Mouse (Mus musculus): Measurements from ENCODE around the gene Mettl21a. TPM values are rescaled to one million over a fixed set of nuclear protein-coding genes. Genes with fewer than 3 reads are reported as not detected.

Mettl21a gene
- total and polyA plus RNA-seq, 3 experiments = 18.4 to 38.8 (median 25.7) TPM

DNA sequence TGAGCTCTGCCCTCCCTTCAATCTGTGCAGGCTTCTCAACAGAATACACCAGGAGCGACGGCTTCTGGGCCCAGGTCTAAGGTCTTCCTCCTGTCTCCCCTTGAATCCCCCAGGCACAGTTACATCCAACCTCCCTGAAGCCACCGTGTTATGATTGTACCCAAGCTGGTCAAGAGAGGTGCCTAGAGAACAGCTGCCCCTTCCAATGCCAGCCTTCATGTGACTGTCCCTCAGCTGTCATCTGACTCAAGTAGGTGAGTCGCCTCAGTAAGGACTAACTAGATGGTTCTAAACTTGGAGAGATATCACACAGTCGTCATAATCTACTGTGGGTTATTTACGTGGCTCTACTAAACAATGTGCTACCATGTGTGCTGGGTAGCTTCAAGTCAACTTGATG is 36.7 kb upstream of the Mettl21a start:
- in situ Hi-C loops (cut with MboI; ENCODE audit: low pct_ligation_motif_present, low pct_unique_long_range_greater_than_20kb, low sequenced_read_pairs) (no loop called here), dilution Hi-C loops (cut with MboI; ENCODE audit: extremely low pct_ligation_motif_present, extremely low pct_unique_long_range_greater_than_20kb, low sequenced_read_pairs) (no loop called here)
- H3K4me3 ChIP-seq (replicated peaks in 1 of 3; ENCODE audit: low read depth in 2 of 3, low read length in 2 of 3, poor library complexity in 1 of 3) = no peak overlapping the region
- H3K27me3 ChIP-seq (replicated peaks) = no peaks in the 10 kb centered on the region
- H3K36me3 ChIP-seq (replicated peaks in 1 of 2; ENCODE audit: control insufficient read depth in 1 of 2, insufficient read depth in 1 of 2, low read length in 1 of 2) = no peaks in the 10 kb centered on the region
- no peak for DNase-seq (ENCODE audit: extremely low read depth)
- H3K9me3 ChIP-seq (replicated peaks; ENCODE audit: low read length) = no peaks in the 10 kb centered on the region
- H3K9ac ChIP-seq (ENCODE audit: insufficient read depth, low read depth) = no peak overlapping the region
- no peak overlapping the region for H3K4me2 ChIP-seq (ENCODE audit: insufficient read depth, low read depth, poor library complexity, severe bottlenecking)
- peaks cover 0 to 2% of the 10 kb centered on the region in 2 experiments; a peak in 1 of 4 replicates for H3K4me1 ChIP-seq (ENCODE audit: control insufficient read depth in 1 of 2, insufficient read depth in 2 of 2)
- no peak overlapping the region for H3K27ac ChIP-seq (ENCODE audit: insufficient read depth, low read depth)
- no peak for TF ChIP-seq ZKSCAN1 (IDR thresholded peaks at IDR 0.05; ENCODE audit: borderline replicate concordance, low read depth, low read length)
- no peak for TF ChIP-seq PAX5 (IDR thresholded peaks at IDR 0.05; ENCODE audit: low read length)
- no peak for TF ChIP-seq NRF1 (IDR thresholded peaks at IDR 0.05; ENCODE audit: low read depth, low read length)
- no peak for TF ChIP-seq ZMIZ1 (IDR thresholded peaks at IDR 0.05; ENCODE audit: low read depth, low read length)
- TF ChIP-seq MAFK (IDR thresholded peaks at IDR 0.05; ENCODE audit: insufficient replicate concordance, low read length) = no peak
- TF ChIP-seq EP300 (IDR thresholded peaks at IDR 0.05; ENCODE audit: low read length) = no peak
- no peak for TF ChIP-seq CTCF (conservative IDR thresholded peaks at IDR 0.05 in 1 of 2, IDR thresholded peaks at IDR 0.05 in 1 of 2; ENCODE audit: low read depth in 2 of 2, low read length in 2 of 2)
- TF ChIP-seq KAT2A (IDR thresholded peaks at IDR 0.05; ENCODE audit: insufficient replicate concordance, low read length) = no peak
- no peak for TF ChIP-seq POLR2AphosphoS2 (IDR thresholded peaks at IDR 0.05; ENCODE audit: low read depth, low read length)
- no peak for TF ChIP-seq E2F4 (IDR thresholded peaks at IDR 0.05; ENCODE audit: insufficient replicate concordance, low read depth, low read length)
- no peak for TF ChIP-seq JUND (conservative IDR thresholded peaks at IDR 0.05; ENCODE audit: low read depth, low read length)
- no peak for TF ChIP-seq MAZ (IDR thresholded peaks at IDR 0.05; ENCODE audit: low read depth, low read length)
- TF ChIP-seq CHD2 (IDR thresholded peaks at IDR 0.05; ENCODE audit: low read length) = no peak
- no peak for TF ChIP-seq UBTF (IDR thresholded peaks at IDR 0.05; ENCODE audit: low read depth, low read length)
- no peak for TF ChIP-seq SIN3A (IDR thresholded peaks at IDR 0.05; ENCODE audit: low read length)
- TF ChIP-seq NELFE (IDR thresholded peaks at IDR 0.05; ENCODE audit: low read depth, low read length) = no peak
- TF ChIP-seq JUN (IDR thresholded peaks at IDR 0.05; ENCODE audit: insufficient read depth, low read depth, low read length) = no peak
- TF ChIP-seq RAD21 (IDR thresholded peaks at IDR 0.05; ENCODE audit: low read depth, low read length) = no peak
- H3K79me2 ChIP-seq (replicated peaks; ENCODE audit: control insufficient read depth, extremely low read depth, insufficient read depth, poor library complexity, severe bottlenecking) = no peaks in the 10 kb centered on the region

DNA sequence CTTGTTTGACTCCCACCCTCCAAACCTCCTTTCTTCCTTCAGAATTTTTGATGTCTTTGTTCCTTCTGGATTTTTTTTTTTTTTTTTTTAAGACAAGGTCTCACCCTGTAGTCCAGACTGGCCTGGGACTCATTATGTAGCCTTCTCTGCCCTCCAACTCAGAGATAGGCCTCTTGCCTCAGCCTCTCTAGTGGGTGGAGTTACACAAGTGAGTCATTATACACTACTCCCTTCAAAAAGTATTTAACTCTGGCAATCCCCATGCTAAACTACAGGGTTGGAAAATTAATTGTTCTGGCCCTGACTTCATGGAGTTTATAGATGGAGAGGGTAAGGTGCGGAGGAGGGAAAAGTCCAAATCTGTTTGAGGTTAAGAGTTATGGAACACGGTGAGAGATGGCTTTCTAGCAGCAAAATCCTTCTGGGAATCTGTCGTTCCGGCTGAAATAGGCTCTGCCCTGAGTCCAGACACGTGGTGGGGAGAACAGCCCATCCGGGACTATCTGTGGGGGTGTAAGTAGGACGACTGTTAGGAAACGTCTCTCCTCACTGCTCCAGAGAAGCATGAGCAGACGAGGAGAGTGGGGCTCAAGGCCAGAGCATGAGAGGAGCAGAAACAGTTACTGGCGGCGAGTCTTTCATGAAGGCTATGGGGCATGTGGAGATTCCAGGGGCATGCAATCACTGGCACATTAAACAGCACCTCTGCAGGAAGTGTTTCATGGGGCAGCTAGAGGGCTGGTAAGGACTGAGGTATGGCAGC is 32.5 kb upstream of the Mettl21a start:
- in situ Hi-C loops (cut with MboI; ENCODE audit: low pct_ligation_motif_present, low pct_unique_long_range_greater_than_20kb, low sequenced_read_pairs) (no loop called here), dilution Hi-C loops (cut with MboI; ENCODE audit: extremely low pct_ligation_motif_present, extremely low pct_unique_long_range_greater_than_20kb, low sequenced_read_pairs) (no loop called here)
- H3K4me3 ChIP-seq (replicated peaks in 1 of 3; ENCODE audit: low read depth in 2 of 3, low read length in 2 of 3, poor library complexity in 1 of 3) = no peak overlapping the region
- H3K27me3 ChIP-seq (replicated peaks) = no peaks in the 10 kb centered on the region
- H3K4me1 ChIP-seq (ENCODE audit: control insufficient read depth in 1 of 2, insufficient read depth in 2 of 2) = peaks cover 0 to 2% of the 10 kb centered on the region in 2 experiments; a peak in 1 of 4 replicates
- H3K79me2 ChIP-seq (replicated peaks; ENCODE audit: control insufficient read depth, extremely low read depth, insufficient read depth, poor library complexity, severe bottlenecking) = no peaks in the 10 kb centered on the region
- H3K36me3 ChIP-seq (replicated peaks in 1 of 2; ENCODE audit: control insufficient read depth in 1 of 2, insufficient read depth in 1 of 2, low read length in 1 of 2) = no peaks in the 10 kb centered on the region
- no peaks in the 10 kb centered on the region for H3K9me3 ChIP-seq (replicated peaks; ENCODE audit: low read length)
- DNase-seq (ENCODE audit: extremely low read depth) = no peak
- TF ChIP-seq CHD2 (IDR thresholded peaks at IDR 0.05; ENCODE audit: low read length) = no peak
- H3K9ac ChIP-seq (ENCODE audit: insufficient read depth, low read depth) = no peak overlapping the region
- H3K4me2 ChIP-seq (ENCODE audit: insufficient read depth, low read depth, poor library complexity, severe bottlenecking) = no peak overlapping the region
- no peak overlapping the region for H3K27ac ChIP-seq (ENCODE audit: insufficient read depth, low read depth)

Data from CH12.LX (cell line).